Mouse (Mus musculus): ENCODE data around the gene Zmat1. TPM values are rescaled to one million over a fixed set of nuclear protein-coding genes. Genes with fewer than 3 reads are reported as not detected.

The Zmat1 gene
- 0.05 and 0.11 TPM in 2 replicates for polyA plus RNA-seq (2012; rRNA removed; ENCODE audit: low replicate concordance)

DNA sequence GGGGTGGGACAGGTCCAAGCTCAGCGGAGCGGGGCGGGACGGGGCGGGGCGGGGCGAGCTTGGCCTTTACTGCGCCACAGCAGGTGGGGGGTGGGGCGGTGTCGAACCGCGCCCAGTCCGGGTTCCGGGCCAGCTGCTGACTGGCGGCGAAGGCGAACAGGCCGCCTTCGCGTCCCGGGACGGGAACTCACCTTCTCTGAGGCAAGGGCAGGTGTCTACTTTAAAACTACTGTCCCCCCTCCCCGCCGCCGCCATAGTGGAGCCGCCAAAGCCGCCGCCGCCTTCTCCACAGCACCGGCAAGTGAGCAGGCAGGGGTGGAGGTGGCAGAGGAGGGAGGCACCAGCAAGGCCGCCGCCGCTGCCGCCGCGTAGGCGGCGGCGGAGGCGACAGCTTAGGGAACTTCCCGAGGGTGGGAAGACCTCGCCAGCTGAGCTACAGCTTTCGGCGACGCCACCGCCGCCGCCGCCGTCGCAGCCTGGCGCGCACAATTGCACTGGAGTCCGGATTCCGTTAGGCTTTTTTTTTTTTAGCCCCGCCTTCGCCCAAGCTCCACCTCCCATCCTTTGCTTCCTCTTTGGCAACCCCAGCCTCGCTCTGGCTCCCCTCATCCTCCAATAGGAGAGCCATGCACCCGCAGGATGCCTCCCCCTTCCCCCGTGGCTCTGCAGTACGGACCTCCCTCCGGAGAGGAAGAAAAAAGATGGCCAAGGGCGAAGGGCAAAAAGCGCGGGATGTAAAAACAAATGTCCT, at the start of gene Zmat1:
Gene Zmat1 (minus strand): TSS at position 490 of the 751 bp plus-strand sequence.

DNA sequence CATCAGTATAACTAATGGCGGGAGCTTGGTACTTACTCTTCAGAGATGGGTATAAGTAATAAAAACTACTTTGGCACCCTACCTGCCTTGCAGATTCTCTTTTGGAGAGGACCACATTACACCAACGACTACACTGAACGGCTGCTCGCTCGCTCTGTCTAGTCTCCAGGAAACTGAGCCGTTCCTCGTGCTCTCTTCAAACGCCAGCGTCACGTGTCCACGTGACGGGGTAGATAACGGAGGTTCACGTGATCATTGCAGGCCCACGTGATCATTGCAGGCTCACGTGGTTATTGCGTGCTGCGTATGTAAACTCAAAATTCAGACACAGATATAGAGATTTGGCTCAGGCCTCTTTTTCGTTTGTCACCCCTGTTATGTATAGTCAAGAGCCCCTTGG, 44.5 kb downstream of the Zmat1 start, which contains the start of gene Nxf2:
Gene Nxf2 (minus strand): TSS at position 209 of the 400 bp plus-strand sequence.

Other genes with a start within 250 kb of the Zmat1 start
- 2.5 and 5.2 TPM in 2 replicates for gene Armcx2, start 200.0 kb downstream of the Zmat1 start, polyA plus RNA-seq (2012; rRNA removed; ENCODE audit: low replicate concordance)
- gene Nxf2, start 44.5 kb downstream of the Zmat1 start, polyA plus RNA-seq (2012; rRNA removed; ENCODE audit: low replicate concordance), result not detected in 2 replicates
- not detected in 2 replicates for gene Gm15023, start 168.4 kb upstream of the Zmat1 start, polyA plus RNA-seq (2012; rRNA removed; ENCODE audit: low replicate concordance)
- not detected in 2 replicates for gene Tceal6, start 201.5 kb upstream of the Zmat1 start, polyA plus RNA-seq (2012; rRNA removed; ENCODE audit: low replicate concordance)

Measured in duodenum, adult 2 months (tissue).